Mouse (Mus musculus) thymus, adult 2 months (tissue): ENCODE results near the gene Vwa7.

Experiments
- CTCF ChIP-seq: fragments of 200-500 bp; IDR thresholded peaks from 2 replicates; pipeline ENCODE4 v1.5.1; 2012; ENCODE audit warnings: mild to moderate bottlenecking, control low read depth, low read length, moderate library complexity, borderline replicate concordance; ENCODE audit not compliant: control insufficient read depth, poor library complexity, insufficient read depth; ENCODE audit errors: extremely low read depth
- POLR2A ChIP-seq: fragments of 200-500 bp; IDR thresholded peaks from 2 replicates; pipeline ENCODE4 v1.6.1; 2012; ENCODE audit warnings: mild to moderate bottlenecking, low read length, control low read depth, moderate library complexity; ENCODE audit not compliant: control insufficient read depth, poor library complexity, insufficient read depth; ENCODE audit errors: extremely low read depth

- TF ChIP-seq CTCF (no peak), POLR2A (no peak)
Measured at GRCm38 (mm10) chr17:35063466-35063865, 47.1 kb downstream of the Vwa7 start.
